Mouse (Mus musculus): Measurements from ENCODE around the gene Enox1.

The Enox1 gene

GRCm38 (mm10) chr14:77371977-77372376, 215.4 kb downstream of the Enox1 start:
- in situ Hi-C loops (cut with MseI, MboI) = no loop called here

GRCm38 (mm10) chr14:77373119-77373518, 216.6 kb downstream of the Enox1 start:
- in situ Hi-C loops (cut with MseI, MboI) = no loop called here

GRCm38 (mm10) chr14:77375054-77375453, 218.5 kb downstream of the Enox1 start:
- in situ Hi-C loops (cut with MseI, MboI) = no loop called here

DNA sequence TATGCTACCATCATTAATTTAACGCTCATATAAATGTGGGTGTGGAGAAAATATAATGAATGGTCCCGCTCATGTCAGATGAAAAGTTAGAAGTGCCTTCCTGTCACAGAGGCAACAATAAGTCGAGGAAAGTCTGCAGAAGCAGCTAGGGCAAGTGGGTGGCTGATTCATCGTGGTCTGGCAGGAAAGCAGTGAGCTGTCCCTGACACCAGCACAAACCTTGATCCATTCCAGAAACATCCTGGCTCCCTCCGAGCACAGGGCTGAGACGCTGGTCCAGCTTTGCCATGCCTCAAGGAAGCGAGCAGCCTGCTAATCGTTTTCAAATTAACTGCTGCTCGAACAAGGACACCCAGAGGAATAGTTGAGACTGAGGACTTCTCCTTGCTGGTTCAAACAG, 219.1 kb downstream of the Enox1 start:
- in situ Hi-C loops (cut with MseI, MboI) = no loop called here

DNA sequence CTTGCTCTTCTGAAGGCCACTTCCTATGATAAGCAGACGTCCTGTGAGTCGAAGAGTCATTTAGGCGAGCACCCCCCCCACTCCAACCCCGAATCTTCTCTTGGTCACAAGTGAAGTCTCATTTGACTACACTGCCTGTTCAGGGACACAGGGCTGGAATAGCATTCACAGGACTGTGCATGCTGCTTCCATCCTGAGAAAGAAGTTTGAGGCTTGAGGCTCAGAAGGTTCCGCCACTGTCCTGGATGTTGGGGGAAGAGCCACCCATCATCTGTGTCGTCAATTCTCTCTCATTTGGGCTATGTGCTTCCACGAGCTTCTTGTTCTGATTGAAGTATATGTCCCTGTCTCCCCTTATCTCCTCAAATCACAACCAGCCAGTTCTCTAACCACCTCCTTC, 220.2 kb downstream of the Enox1 start:
- in situ Hi-C loops (cut with MseI, MboI) = no loop called here

- in situ Hi-C loops (cut with MseI, MboI) = no loop called here
Measured at GRCm38 (mm10) chr14:77377439-77377838, 220.9 kb downstream of the Enox1 start.

DNA sequence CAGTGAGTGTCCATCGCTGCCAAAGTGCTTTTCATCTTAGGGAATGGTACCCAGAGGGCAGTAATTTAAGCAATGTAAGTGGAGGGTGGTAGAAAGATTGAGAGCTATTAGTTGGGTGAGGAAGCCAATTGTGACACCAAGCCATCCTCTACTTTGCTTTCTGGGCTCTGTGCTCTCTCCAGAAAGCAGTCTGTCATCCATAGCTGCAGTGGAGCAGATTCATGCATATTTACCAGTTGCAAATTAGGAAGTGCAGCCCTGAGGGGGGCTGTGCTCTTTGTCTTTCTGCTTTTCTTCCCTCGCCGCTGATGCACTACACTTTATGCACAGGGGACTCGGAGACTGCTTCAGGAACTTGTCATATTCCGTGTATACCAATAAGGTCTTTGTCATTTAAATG, 221.3 kb downstream of the Enox1 start:
- in situ Hi-C loops (cut with MseI, MboI) = no loop called here

DNA sequence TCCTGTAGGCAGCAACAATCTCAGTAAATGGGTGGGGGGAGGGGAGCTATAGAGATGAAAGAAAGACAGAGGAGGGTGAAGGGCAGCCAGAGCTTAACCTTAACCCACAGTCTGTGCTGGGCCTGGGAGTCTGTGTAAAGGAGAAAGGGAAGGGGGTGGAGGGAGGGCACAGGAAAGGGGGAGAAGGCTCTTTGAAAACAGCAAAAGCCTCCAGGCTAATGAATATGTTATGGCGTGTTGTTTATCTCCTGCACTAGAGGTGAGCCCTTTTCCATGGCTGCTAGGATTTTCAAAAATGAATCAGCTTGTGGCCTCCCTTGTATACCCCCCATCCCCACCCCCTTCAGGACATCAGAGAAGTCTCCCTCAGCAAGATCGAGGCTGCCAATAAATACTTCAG, 225.0 kb downstream of the Enox1 start:
- in situ Hi-C loops (cut with MseI, MboI) = no loop called here

GRCm38 (mm10) chr14:77385621-77386020, 229.1 kb downstream of the Enox1 start:
- in situ Hi-C loops (cut with MseI, MboI) = no loop called here

DNA sequence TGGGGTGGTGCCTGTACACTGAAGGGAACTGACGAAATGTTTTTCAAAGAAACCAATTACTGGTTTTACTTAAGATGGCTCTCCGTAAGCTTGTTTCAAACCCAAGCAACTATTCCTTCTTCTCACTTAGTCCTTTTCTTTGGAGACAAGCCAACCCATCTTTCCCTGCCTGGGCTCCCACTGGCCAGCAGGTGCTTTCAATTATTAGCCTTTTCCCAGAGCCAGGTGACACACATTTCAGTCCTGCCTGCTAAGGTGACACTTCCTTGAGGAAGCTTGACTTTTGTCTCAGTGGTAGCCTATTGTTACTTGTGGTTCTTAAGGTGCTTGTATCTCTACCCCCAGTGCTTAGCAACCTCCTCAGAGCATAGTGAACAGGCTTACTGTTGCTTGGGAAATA, 231.3 kb downstream of the Enox1 start:
- in situ Hi-C loops (cut with MseI, MboI) = no loop called here

DNA sequence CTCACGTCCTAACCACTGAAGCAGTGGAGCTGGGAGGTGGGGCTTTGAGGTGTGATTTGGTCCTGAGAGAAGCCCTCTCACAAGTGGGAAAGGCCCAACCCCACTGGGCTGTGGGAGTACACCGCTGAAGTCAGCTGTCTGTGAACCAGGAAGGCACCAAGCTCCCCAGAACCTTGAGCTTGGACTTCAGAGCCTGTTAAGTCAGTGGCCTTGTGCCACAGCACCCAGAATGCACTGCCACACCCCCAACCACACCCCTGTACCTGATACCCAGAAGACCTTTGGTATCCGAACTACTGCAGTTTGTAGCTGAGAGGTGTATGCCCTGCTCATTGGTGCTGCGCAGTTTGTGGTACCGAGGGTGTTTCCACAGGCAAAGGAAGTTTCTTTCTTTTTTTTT, 232.7 kb downstream of the Enox1 start:
- in situ Hi-C loops (cut with MseI, MboI) = no loop called here

DNA sequence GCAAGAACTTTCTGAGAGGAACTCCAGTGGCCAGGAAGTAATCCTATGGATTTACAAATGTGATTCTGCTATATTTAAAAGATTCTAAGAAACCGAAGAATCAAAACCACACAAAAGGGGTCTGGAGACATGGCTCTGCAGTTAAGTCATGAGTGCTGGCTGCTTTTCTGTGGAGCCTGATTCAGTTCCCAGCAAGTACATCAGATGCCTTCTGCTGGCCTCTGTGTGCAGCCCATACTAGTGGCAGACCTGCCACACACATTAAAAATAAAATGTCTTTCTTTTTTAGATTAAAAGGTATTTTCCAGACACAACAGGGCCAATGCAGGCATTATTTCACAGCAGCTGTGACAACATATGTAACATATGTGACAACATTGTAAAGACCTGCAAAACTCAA, 235.9 kb downstream of the Enox1 start:
- in situ Hi-C loops (cut with MseI, MboI) = no loop called here

DNA sequence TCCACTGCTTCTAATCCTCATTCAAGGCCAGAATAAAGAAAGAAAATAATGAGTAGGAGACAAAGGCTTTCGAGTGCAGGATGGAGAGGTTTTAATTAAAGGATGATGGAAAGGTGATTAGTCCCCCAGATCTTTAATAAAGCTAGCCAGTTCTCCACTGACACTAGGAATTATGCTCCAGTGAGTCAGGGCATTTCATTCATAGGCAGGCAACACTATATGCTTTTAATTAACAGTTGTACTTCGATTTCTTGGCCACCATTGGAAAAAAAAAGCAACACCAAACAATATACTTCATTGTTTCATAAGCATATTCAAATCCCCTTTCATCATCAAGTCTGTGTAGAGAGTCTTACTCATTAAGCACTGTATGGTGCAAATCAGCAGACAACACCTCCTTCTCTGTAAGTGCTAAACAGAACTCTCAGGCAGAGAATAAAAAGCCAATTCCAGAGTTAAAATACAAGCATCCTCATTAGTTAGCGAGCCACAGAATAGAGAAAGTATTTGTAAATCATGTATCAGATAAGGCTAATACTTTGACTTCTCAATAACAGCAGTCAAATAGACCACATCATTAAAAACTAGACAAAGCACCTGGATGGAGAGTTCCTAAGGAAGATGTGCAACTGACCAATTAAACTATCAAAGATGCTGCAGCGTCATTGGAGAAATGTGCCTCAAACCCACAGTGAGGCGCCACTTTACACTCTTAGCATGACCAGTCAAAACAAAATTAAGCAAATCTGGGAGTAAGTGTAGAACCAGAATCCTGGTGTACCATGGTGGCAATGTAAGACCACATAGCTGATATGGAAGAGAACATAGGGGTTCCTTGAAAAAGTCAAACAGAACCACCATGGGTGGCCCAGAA, 249.9 kb downstream of the Enox1 start:
- in situ Hi-C loops (cut with MseI, MboI) = no loop called here

DNA sequence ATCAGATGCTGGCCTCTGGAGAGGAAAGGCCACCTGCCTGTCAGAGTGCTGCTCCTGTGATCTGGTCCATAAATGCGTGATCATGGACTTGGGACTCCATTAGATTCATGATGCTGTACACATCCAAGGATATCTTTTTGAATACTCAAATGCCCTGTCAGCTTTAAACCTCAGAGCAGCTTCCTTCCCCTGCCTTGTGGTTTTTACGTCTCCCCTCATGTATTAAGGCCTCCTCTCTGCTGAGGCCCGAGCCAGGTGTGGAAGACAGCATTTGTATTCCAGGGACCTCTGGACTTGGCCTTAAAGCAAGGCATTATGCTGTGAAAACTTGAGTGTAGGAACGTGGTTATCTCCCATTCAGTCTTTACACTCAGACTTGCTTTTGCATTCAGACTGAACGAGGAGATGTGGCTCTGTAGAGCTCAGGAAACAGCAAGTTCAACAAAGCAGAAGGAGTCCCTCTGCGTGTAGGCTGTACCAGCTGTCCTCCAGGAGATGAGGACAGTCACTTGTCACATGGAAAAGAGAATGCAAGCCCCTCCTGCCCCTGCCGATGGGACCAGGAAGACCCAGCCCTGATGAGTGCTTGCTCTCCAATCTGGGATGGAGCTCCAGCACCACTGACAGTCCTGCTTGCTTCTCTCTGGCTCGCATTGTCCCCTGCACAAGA, 252.8 kb downstream of the Enox1 start:
- in situ Hi-C loops (cut with MseI, MboI) = no loop called here

DNA sequence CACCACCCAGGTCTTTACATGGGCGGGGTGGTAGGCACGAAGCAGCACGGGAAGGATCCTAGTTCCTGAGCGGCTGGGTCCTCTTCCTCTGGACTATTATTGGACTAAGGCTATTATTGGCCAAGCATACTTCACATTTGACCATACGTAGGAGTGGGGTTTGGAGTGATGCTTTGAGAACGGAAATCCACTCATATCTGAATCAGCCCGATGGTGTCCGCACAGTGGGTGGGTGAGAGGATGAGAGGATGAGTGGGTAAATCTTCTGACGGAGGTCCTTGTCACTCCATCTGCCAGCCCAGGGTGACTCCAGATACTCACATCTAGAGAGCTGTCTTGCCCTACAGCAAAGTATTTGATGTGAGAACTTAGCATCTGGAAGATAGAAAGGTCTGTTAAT, 253.8 kb downstream of the Enox1 start:
- in situ Hi-C loops (cut with MseI, MboI) = no loop called here

DNA sequence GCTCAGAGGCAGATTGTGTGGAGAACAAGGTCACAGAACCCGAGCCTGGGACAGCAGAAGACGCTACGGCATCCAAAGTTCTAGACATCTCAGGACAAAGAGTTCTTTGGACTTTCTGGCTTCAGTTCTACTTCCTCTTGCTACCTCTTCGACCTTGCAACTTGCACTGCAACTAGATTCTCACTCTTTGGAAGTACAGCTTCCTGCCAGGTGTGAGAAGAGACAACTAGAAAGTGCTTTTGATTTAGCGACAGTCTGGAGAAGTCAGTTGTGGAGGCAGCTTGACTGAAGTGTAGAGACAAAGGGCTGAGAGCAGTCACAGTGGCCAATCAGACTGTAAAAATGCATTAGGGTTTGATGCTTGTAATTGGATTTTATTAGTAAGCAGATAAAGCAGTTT, 256.5 kb downstream of the Enox1 start:
- in situ Hi-C loops (cut with MseI, MboI) = no loop called here

DNA sequence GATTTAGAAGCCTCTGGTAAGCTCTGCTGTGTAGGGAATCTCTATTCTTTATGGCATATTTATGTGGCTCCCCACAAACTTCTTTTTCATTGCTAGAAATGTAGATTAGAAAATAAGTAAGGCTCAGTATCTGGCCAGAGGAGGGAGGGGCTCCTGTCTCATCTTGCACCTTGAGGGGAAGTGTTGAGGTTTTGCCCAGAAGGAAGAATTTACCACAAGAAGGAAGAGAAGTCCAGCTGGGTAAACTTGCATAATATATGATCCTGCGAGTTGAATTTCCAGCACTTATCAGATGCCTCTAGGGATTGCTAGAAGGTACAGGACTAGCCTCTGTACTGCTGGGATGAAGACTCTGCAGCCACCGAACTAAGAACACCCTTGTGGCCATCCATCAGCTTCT, 259.8 kb downstream of the Enox1 start:
- in situ Hi-C loops (cut with MseI, MboI) = no loop called here

DNA sequence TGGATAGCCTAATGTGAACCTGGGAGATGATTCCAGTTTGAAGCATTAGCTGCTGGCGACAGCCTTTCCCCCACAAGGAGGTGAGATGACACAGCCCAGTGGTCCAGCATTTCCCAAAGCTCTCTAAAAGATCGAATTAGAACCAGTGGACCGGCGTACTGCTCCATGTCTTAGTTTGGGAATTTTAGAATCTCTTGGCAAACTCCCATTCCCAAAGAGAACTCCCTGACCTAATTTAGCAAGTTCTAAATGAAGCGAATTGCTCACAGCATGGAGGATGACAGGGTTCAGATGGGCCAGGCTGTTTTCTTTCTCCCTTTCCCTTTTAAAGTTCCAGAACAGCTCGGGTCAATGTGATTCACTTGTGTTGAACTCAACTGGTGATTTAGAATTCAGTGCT, 264.5 kb downstream of the Enox1 start:
- in situ Hi-C loops (cut with MseI, MboI) = no loop called here

- in situ Hi-C loops (cut with MseI, MboI) = no loop called here
Measured at GRCm38 (mm10) chr14:77423194-77423593, 266.6 kb downstream of the Enox1 start.

DNA sequence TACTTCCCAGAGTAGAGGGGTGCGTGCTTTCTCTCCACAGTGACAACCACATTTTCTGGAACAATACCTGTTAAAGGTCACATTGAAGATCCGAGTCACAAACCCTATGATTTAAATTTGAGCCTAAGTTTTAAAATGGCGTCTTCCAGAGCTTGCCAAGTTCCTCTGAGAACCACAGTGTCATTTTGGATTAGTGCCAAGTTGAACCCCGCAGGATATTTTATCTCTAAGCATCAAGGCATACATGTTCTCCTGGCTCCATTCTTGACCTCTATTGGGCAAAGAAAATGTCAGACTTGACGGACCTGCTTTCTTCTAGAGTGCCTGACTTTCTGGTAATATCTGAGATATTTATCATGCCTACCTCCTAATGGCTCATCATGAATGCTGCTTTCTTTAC, 282.9 kb downstream of the Enox1 start:
- in situ Hi-C loops (cut with MseI, MboI) = no loop called here

GRCm38 (mm10) chr14:77440805-77441204, 284.2 kb downstream of the Enox1 start:
- in situ Hi-C loops (cut with MseI, MboI) = no loop called here

- in situ Hi-C loops (cut with MseI, MboI) = no loop called here
Measured at GRCm38 (mm10) chr14:77441541-77441940, 285.0 kb downstream of the Enox1 start.

- in situ Hi-C loops (cut with MseI, MboI) = no loop called here
Measured at GRCm38 (mm10) chr14:77448001-77448400, 291.4 kb downstream of the Enox1 start.

Measured in mouse trophoblast stem cell (cell line).